Mouse (Mus musculus) effector memory CD4-positive, alpha-beta T cell, adult 5 months (primary cell): ENCODE measurements around the gene Akap6. TPM values are rescaled to one million over a fixed set of nuclear protein-coding genes. Genes with fewer than 3 reads are reported as not detected.

Experiments used
- polyA plus RNA-seq: library from polyadenylated mRNA; unstranded; fragments of 100-300 nt; shearing (Covaris generic); gene quantifications from one replicate; pipeline ENCODE4 v1.2.1, GENCODE M21; 2017

Gene Akap6
- 0.14 TPM for polyA plus RNA-seq

DNA sequence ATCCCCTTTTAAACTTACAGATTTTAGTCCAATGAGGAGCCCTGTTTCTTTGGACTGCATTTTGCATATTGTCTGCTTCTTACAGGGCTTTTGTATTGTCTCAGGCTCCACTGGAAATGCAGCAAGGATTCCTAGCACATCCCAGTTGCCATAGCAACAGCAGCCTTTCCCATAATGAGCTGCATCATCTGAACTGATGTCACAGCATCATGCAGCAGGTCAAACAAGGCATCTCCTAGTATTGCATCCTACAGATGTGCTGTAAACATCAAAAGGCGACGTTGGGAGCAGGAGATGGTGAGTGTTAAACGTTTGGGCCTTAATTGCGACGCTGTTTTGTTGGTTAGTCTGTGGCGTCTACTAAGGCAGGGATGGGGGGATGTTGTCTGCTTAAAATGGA lies at the start of gene Akap6:
Akap6 (plus strand) TSS at position 238 of the 400 bp plus-strand sequence.

Other genes with a start within 250 kb of the Akap6 start
- gene Arhgap5, start 195.4 kb upstream of the Akap6 start, polyA plus RNA-seq, result 51.3 TPM